Mouse (Mus musculus): ENCODE data around the gene Snta1.
"Not testable (repeated sequence)": the region's sequence is repeated elsewhere in the genome, so short reads cannot be mapped to it uniquely, and the experiment has no call there.

Snta1 gene

GRCm38 (mm10) chr2:154372151-154372829, 35.6 kb downstream of the Snta1 start:
- peak; percentile 89 for DNase-seq (ENCODE audit: low spot score)

DNA sequence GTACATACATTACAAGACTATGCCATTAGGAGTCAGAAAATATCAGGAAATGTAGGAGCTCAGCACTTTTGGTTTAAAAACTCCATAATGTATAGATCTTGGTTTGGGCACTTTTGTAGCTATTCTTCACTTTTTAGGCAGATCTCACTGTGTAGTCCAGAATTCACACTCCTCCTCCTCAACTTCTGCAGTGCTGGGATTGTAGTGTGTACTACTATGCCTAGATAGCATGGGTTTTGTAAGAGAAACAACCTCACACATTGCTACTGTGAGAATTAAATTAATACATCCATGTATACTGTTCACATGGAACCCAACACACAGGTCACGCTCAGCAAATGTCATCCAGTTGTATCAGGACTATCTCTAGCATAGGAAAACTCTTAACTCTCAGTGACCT, 40.4 kb downstream of the Snta1 start:
- no peak for DNase-seq (ENCODE audit: low spot score)

- not testable (repeated sequence) for DNase-seq (ENCODE audit: low spot score)
Measured at GRCm38 (mm10) chr2:154354000-154354425, 53.9 kb downstream of the Snta1 start.

DNA sequence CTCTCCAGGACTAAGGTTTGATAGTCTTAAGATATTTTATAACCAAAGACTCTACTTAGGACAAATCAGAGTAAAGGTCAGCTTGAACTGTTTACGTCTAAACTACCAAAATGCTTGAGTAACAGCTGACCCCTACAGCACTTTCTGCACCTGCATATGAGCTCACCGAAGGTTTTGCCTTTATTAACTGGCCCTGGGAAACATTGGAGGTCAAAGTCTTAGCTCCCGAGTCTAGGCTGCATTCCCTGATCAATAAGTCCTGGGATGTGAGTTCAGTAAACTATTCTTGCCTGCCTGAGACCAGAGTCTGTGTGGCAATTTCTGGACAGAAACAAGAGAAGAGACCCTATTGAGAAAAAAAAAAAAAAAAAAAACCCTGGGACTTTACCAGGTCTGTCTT, 59.7 kb downstream of the Snta1 start:
- no peak for DNase-seq (ENCODE audit: low spot score)

DNA sequence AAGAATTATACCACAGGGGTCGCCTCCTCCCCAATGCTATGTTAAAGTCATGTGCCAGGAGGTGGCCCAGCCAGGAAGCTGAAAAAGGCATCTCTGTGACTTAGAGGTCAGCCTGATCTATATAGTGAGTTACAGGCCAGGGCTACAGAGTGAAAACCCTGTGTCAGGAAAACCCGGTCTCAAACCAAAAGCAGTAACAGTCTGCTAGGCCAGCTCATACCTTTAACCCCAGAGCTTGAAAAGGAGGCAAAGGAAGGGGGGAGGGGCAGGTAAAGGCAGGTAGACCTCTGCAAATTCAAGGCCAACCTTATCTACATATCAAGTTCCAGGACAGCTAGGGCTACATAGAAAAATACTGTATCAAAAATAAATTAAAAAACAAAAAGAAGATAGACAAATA, 68.5 kb downstream of the Snta1 start:
- no peak for DNase-seq (ENCODE audit: low spot score)

GRCm38 (mm10) chr2:154338161-154338560, 69.7 kb downstream of the Snta1 start:
- no peak for DNase-seq (ENCODE audit: low spot score)

GRCm38 (mm10) chr2:154335572-154335971, 72.3 kb downstream of the Snta1 start:
- no peak for DNase-seq (ENCODE audit: low spot score)

DNA sequence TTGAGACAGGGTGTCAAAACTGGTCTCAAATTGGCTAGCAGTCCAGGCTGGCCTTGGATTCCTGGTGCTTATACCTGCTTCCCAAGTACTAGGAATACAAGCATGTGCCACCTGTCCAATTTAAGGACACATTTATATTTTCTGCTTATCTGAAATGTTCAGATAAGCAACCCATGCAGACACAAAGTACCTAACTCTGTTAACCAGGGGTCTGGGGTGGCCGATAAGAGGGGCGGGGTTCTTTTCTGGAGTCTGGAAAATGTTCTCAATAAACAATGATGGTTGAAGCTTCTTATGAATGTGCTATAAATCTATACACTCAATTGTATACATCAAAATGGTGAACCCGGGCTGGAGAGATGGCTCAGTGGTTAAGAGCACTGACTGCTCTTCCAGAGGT, 81.0 kb downstream of the Snta1 start:
- no peak for DNase-seq (ENCODE audit: low spot score)

Data from testis, postnatal 14 days (tissue).